Mouse (Mus musculus): ENCODE measurements around the gene Usp30. TPM values are rescaled to one million over a fixed set of nuclear protein-coding genes. Genes with fewer than 3 reads are reported as not detected.
A peak's percentile ranks its signal among the peaks of the same experiment; 100 is the strongest.

The Usp30 gene
- total RNA-seq, 1 experiment: 15.8 TPM

DNA sequence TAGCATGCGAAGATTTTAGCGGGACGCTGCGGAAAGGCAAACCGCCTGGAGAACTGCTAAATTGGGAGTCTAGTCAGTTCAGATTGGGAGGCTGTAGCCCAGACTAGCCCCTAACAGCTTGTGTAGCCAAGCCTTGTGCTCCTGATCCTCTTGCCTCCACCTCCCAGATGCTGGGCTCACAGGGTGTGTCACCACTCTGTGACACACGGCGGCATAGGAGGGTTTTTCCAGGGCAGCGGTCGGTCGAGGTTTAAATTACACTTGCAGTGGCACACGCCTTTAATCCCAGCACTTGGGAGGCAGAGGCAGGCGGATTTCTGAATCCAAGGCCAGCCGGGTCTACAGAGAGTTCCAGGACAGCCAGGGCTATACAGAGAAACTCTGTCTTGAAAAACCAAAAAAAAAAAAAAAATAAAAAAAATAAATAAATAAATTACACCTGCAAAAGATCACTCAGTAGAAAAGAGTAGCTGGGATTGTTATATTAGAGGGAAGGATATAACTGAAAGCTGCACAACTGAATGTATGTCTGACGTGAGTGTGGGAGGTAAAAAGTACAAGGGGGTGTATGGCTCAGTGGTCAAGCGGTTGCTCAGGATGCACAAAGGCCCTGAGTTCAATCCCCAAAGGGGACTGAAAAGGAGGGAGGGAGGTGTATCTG, 64.4 kb downstream of the Usp30 start:
- Histone ChIP-seq H3K4me1 (ENCODE audit: control insufficient read depth in 2 of 2, insufficient read depth in 2 of 2, low read length in 2 of 2, poor library complexity in 1 of 2) (peaks cover 4 to 23% of the 10 kb centered on the region in 2 experiments), H3K36me3 (ENCODE audit: control insufficient read depth, insufficient read depth, low read length, poor library complexity, severe bottlenecking) (peaks cover 27% of the 10 kb centered on the region), H3K4me3 (ENCODE audit: insufficient read depth in 1 of 2, low read depth in 1 of 2, low read length in 2 of 2, poor library complexity in 1 of 2, severe bottlenecking in 1 of 2) (peak overlapping the region; percentile 84 to 91), H3K9ac (ENCODE audit: insufficient read depth, low read depth, low read length, poor library complexity, severe bottlenecking) (peak overlapping the region; percentile 73; the same call in 1 of the 2 replicates), H3K9me3 (ENCODE audit: control insufficient read depth, insufficient read depth, low read depth, low read length) (no peaks in the 10 kb centered on the region), H3K27ac (ENCODE audit: insufficient read depth, low read depth, low read length, poor library complexity, severe bottlenecking) (no peak overlapping the region; the same call in 1 of the 2 replicates)
- DNase-seq (ENCODE audit: low read depth, low spot score): no peak
- TF ChIP-seq HCFC1 (IDR thresholded peaks at IDR 0.05; ENCODE audit: borderline replicate concordance, insufficient read depth, low read length): no peak
- peak; percentile 60 for TF ChIP-seq ZNF384 (IDR thresholded peaks at IDR 0.05; ENCODE audit: low read depth, low read length)
- in situ Hi-C loops (cut with MboI; ENCODE audit: low sequenced_read_pairs in 2 of 2, unreplicated experiment in 2 of 2): no loop called here

DNA sequence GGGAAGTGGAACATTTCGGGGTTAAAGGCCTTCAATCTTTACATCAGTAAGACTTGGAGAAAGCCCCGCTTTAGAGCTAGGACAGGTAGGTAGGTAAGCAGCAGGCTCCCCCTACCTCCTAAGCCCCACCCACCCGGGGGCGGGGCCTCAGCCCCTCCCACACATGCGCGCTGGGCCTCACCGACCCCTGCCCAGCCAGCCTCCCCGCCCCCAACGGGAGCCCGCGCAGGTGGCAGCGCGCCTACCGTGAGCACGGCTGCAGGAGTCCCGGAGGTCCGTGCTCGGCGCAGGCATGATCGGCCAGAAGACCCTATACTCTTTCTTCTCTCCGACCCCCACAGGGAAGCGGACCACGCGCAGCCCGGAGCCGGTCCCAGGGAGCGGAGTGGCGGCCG, 64.9 kb downstream of the Usp30 start, which contains the start of gene Ung:
Gene Ung, plus strand, starts transcription at position 176 of the 395 bp plus-strand sequence.
- peaks cover 4 to 18% of the 10 kb centered on the region in 2 experiments for H3K4me1 ChIP-seq (ENCODE audit: control insufficient read depth in 2 of 2, insufficient read depth in 2 of 2, low read length in 2 of 2, poor library complexity in 1 of 2)
- no peak for DNase-seq (ENCODE audit: low read depth, low spot score)

DNA sequence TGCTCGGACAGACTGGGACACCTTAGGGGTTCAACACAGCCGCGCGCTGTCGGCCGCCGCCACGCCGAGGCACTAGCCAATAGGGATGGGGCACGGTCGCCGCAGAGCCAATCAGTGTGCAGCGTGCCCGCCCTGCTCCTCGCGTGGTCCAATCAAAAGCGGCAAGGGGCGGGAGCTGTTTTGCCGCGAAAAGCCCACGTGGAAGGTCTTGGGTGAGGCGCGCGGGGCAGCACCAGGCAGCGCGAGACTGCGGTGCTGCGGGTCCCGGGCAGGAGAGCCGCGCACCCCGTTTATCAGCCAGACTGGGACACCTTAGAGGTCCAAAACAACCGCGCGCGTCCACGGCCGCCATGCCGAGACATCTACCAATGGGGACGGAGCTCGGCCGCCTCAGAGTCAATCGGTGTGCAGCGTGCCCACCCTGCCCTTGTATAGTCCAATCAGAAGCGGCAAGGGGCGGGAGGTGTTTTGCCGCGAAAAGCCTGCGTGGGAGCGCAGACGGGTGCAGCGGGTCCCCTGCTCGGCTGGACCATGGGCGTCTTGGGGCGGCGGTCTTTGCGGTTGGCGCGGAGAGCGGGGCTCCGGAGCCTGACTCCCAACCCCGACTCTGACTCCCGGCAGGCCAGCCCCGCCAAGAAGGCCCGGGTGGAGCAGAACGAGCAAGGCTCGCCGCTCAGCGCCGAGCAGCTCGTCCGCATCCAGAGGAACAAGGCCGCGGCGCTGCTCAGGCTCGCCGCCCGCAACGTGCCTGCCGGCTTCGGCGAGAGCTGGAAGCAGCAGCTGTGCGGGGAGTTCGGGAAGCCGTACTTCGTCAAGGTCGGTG, 65.6 kb downstream of the Usp30 start:
- Histone ChIP-seq H3K27ac (ENCODE audit: insufficient read depth, low read depth, low read length, poor library complexity, severe bottlenecking) (peak overlapping the region; percentile 78), H3K4me3 (ENCODE audit: insufficient read depth in 1 of 2, low read depth in 1 of 2, low read length in 2 of 2, poor library complexity in 1 of 2, severe bottlenecking in 1 of 2) (peak overlapping the region; percentile 84 to 91), H3K36me3 (ENCODE audit: control insufficient read depth, insufficient read depth, low read length, poor library complexity, severe bottlenecking) (peaks cover 27% of the 10 kb centered on the region), H3K4me1 (ENCODE audit: control insufficient read depth in 2 of 2, insufficient read depth in 2 of 2, low read length in 2 of 2, poor library complexity in 1 of 2) (peaks cover 4 to 13% of the 10 kb centered on the region in 2 experiments), H3K9me3 (ENCODE audit: control insufficient read depth, insufficient read depth, low read depth, low read length) (no peaks in the 10 kb centered on the region), H3K9ac (ENCODE audit: insufficient read depth, low read depth, low read length, poor library complexity, severe bottlenecking) (peak overlapping the region; percentile 83)
- TF ChIP-seq CHD2 (IDR thresholded peaks at IDR 0.05; ENCODE audit: low read depth, low read length): peak; percentile 88
- TF ChIP-seq ZC3H11A (IDR thresholded peaks at IDR 0.05; ENCODE audit: borderline replicate concordance, low read depth, low read length): no peak
- DNase-seq (ENCODE audit: low read depth, low spot score): no peak
- in situ Hi-C loops (cut with MboI; ENCODE audit: low sequenced_read_pairs in 2 of 2, unreplicated experiment in 2 of 2): no loop called here

More for the DNA sequence above, 64.9 kb downstream of the Usp30 start, which contains the start of gene Ung:
- Histone ChIP-seq H3K9ac (ENCODE audit: insufficient read depth, low read depth, low read length, poor library complexity, severe bottlenecking) (peak within 1 kb of the TSS; percentile 83), H3K27ac (ENCODE audit: insufficient read depth, low read depth, low read length, poor library complexity, severe bottlenecking) (peak within 1 kb of the TSS; percentile 78), H3K36me3 (ENCODE audit: control insufficient read depth, insufficient read depth, low read length, poor library complexity, severe bottlenecking) (peaks cover 28% of the 10 kb centered on the region), H3K4me3 (ENCODE audit: insufficient read depth in 1 of 2, low read depth in 1 of 2, low read length in 2 of 2, poor library complexity in 1 of 2, severe bottlenecking in 1 of 2) (peak within 1 kb of the TSS; percentile 84 to 91), H3K9me3 (ENCODE audit: control insufficient read depth, insufficient read depth, low read depth, low read length) (no peaks in the 10 kb centered on the region)
- TF ChIP-seq ZNF384 (IDR thresholded peaks at IDR 0.05; ENCODE audit: low read depth, low read length): no peak
- TF ChIP-seq HCFC1 (IDR thresholded peaks at IDR 0.05; ENCODE audit: borderline replicate concordance, insufficient read depth, low read length): 0 out of 2 replicates have a peak, but pooled peaks have one; percentile 17
- no peak for TF ChIP-seq CHD2 (IDR thresholded peaks at IDR 0.05; ENCODE audit: low read depth, low read length)
- no peak for TF ChIP-seq ZC3H11A (IDR thresholded peaks at IDR 0.05; ENCODE audit: borderline replicate concordance, low read depth, low read length)
- in situ Hi-C loops (cut with MboI; ENCODE audit: low sequenced_read_pairs in 2 of 2, unreplicated experiment in 2 of 2): no loop called here

DNA sequence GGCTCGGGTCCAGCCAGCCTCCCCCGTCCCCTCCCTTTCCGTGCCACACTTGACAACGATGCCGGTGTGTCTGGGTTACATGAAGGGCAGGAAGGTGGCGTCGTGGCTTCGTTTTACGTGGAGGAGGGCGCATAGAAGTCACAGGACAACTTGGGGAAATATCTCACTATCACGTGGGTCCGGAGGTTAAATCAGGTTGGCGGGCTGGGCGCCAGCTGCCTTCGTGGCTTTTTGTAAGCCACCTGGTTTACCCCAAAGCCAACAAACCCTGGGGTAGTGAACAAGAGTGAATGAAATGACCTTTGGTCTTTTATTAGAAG, 66.2 kb downstream of the Usp30 start:
- peak overlapping the region; percentile 84 to 91 for H3K4me3 ChIP-seq (ENCODE audit: insufficient read depth in 1 of 2, low read depth in 1 of 2, low read length in 2 of 2, poor library complexity in 1 of 2, severe bottlenecking in 1 of 2)
- TF ChIP-seq MAFK (IDR thresholded peaks at IDR 0.05; ENCODE audit: insufficient read depth, low read depth, low read length) (no peak), ZNF384 (IDR thresholded peaks at IDR 0.05; ENCODE audit: low read depth, low read length) (no peak), ZC3H11A (IDR thresholded peaks at IDR 0.05; ENCODE audit: borderline replicate concordance, low read depth, low read length) (no peak), CHD2 (IDR thresholded peaks at IDR 0.05; ENCODE audit: low read depth, low read length) (no peak), HCFC1 (IDR thresholded peaks at IDR 0.05; ENCODE audit: borderline replicate concordance, insufficient read depth, low read length) (no peak)
- H3K27ac ChIP-seq (ENCODE audit: insufficient read depth, low read depth, low read length, poor library complexity, severe bottlenecking): peak overlapping the region; percentile 59
- peaks cover 31% of the 10 kb centered on the region for H3K36me3 ChIP-seq (ENCODE audit: control insufficient read depth, insufficient read depth, low read length, poor library complexity, severe bottlenecking)
- peak overlapping the region; percentile 81 for H3K9ac ChIP-seq (ENCODE audit: insufficient read depth, low read depth, low read length, poor library complexity, severe bottlenecking)
- H3K4me1 ChIP-seq (ENCODE audit: control insufficient read depth in 2 of 2, insufficient read depth in 2 of 2, low read length in 2 of 2, poor library complexity in 1 of 2): peaks cover 4 to 10% of the 10 kb centered on the region in 2 experiments; a peak in 3 of 4 replicates
- in situ Hi-C loops (cut with MboI; ENCODE audit: low sequenced_read_pairs in 2 of 2, unreplicated experiment in 2 of 2): no loop called here
- no peak for DNase-seq (ENCODE audit: low read depth, low spot score)
- H3K9me3 ChIP-seq (ENCODE audit: control insufficient read depth, insufficient read depth, low read depth, low read length): no peaks in the 10 kb centered on the region
